Mouse (Mus musculus): ENCODE measurements around the gene Kdm4c.

DNA sequence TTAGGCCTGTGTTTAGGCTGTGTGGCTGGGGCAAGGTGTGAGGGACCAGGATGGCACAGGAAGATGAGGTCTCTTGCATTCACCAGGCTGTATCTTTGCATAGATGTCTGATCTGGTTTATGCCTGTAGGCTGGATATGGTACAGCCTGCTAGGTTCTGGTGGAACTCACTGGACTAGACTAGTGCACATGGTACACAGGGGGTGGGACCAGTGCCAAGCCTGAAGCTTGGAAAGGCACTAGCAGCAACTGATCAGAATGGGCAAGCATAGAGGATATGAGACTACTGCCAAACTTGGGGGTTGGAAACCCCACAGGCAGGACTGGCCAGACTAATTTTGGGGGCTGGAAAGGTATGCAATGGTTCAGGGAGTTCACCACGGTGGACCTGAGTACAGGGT lies 35.2 kb downstream of the Kdm4c start:
- no peak for TF ChIP-seq POLR2AphosphoS2 (IDR thresholded peaks at IDR 0.05; ENCODE audit: low read length)
- no peak for TF ChIP-seq KAT2A (conservative IDR thresholded peaks at IDR 0.05; ENCODE audit: low read depth, low read length)
- TF ChIP-seq CTCF (IDR thresholded peaks at IDR 0.05 in 2 of 3, conservative IDR thresholded peaks at IDR 0.05 in 1 of 3; ENCODE audit: control insufficient read depth in 1 of 3, insufficient read depth in 1 of 3, low read depth in 2 of 3, low read length in 3 of 3, poor library complexity in 1 of 3, severe bottlenecking in 1 of 3): no peak
- TF ChIP-seq TCF12 (IDR thresholded peaks at IDR 0.05; ENCODE audit: low read depth, low read length): no peak
- TF ChIP-seq MAFK (IDR thresholded peaks at IDR 0.05; ENCODE audit: borderline replicate concordance, low read depth, low read length): no peak
- no peak for TF ChIP-seq EP300 (IDR thresholded peaks at IDR 0.05; ENCODE audit: low read depth in 1 of 2, low read length in 2 of 2)
- no peak for TF ChIP-seq BHLHE40 (IDR thresholded peaks at IDR 0.05; ENCODE audit: borderline replicate concordance, low read depth, low read length)
- no peak for TF ChIP-seq ZMIZ1 (IDR thresholded peaks at IDR 0.05; ENCODE audit: low read depth, low read length)
- no peak for TF ChIP-seq POLR2A (IDR thresholded peaks at IDR 0.05; ENCODE audit: control insufficient read depth in 1 of 2, insufficient read depth in 1 of 2, low read depth in 1 of 2, low read length in 2 of 2, poor library complexity in 1 of 2)
- TF ChIP-seq RCOR1 (IDR thresholded peaks at IDR 0.05; ENCODE audit: low read depth, low read length): no peak
- no peak for TF ChIP-seq USF2 (IDR thresholded peaks at IDR 0.05; ENCODE audit: borderline replicate concordance in 1 of 2, insufficient read depth in 1 of 2, low read depth in 1 of 2, low read length in 2 of 2)
- TF ChIP-seq RAD21 (IDR thresholded peaks at IDR 0.05; ENCODE audit: low read depth, low read length): no peak
- TF ChIP-seq E2F4 (IDR thresholded peaks at IDR 0.05; ENCODE audit: borderline replicate concordance, low read depth, low read length): no peak
- TF ChIP-seq MEF2A (IDR thresholded peaks at IDR 0.05; ENCODE audit: extremely low read depth, insufficient replicate concordance, low read depth, low read length, poor library complexity, severe bottlenecking): no peak
